Mouse (Mus musculus) olfactory bulb, adult 2 months (tissue): Measurements from ENCODE around the gene F11r.

ENCODE experiments used
- CTCF ChIP-seq: fragments of 200-500 bp; IDR thresholded peaks from 2 replicates; pipeline ENCODE4 v1.5.1; 2012; ENCODE audit warnings: low read depth, mild to moderate bottlenecking, low read length, moderate library complexity; ENCODE audit not compliant: insufficient read depth
- POLR2A ChIP-seq: fragments of 200-500 bp; IDR thresholded peaks from 2 replicates; pipeline ENCODE4 v1.6.1; 2012; ENCODE audit warnings: mild to moderate bottlenecking, low read depth, low read length, moderate library complexity; ENCODE audit not compliant: insufficient read depth

DNA sequence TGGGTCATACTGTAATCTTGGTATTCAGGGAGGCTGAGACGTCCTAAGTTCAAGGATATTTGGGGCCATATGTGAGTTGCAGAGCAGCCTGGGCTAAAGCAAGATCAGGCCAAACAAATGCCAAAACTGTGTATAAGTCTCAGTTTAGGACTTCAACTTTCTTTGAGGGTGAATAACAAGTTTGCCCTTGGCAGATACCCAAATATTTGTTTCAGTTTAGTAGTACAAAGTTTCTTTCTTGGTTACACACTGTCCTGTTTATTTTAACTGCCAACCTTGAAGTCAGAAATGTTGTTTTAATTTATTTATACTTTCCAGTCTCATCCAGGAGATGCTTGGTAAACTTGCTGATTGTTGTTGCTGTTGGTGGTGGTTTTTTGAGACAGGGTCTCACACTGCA lies 1.4 kb upstream of the F11r start:
- TF ChIP-seq CTCF (no peak), POLR2A (no peak)
